Mouse (Mus musculus) spleen, adult 2 months (tissue): ENCODE data around the gene Tmem201. TPM values are rescaled to one million over a fixed set of nuclear protein-coding genes. Genes with fewer than 3 reads are reported as not detected.
A peak's percentile ranks its signal among the peaks of the same experiment; 100 is the strongest.

Experiments
- DNase-seq, 2 experiments: peaks; one replicate each; pipeline versions ENCODE4 v3.0.0 to v3.0.0-alpha.2; 2012 to 2021; ENCODE audit warnings: low spot score in 2 of 2, low read depth in 1 of 2
- H3K27ac ChIP-seq: fragments of 200-500 bp; 2 replicates; pipeline ENCODE4 v1.5.1; 2012; ENCODE audit warnings: low read length, inconsistent platforms; ENCODE audit not compliant: insufficient read depth
- H3K27me3 ChIP-seq: fragments of 200-500 bp; 2 replicates; pipeline ENCODE4 v1.6.1; 2012; ENCODE audit warnings: mild to moderate bottlenecking, moderate library complexity, low read length, inconsistent platforms; ENCODE audit not compliant: control insufficient read depth, insufficient read depth
- H3K36me3 ChIP-seq: fragments of 200-500 bp; 2 replicates; pipeline ENCODE4 v1.6.1; 2012; ENCODE audit warnings: mild to moderate bottlenecking, low read length, inconsistent platforms; ENCODE audit not compliant: control insufficient read depth, insufficient read depth
- H3K4me1 ChIP-seq: fragments of 200-500 bp; 2 replicates; pipeline ENCODE4 v1.6.1; 2011; ENCODE audit warnings: inconsistent platforms; ENCODE audit not compliant: control insufficient read depth, insufficient read depth, insufficient read length
- H3K4me3 ChIP-seq: fragments of 200-500 bp; 2 replicates; pipeline ENCODE4 v1.5.1; 2011; ENCODE audit warnings: mild to moderate bottlenecking, inconsistent platforms; ENCODE audit not compliant: insufficient read depth, insufficient read length; ENCODE audit errors: extremely low read depth
- CTCF ChIP-seq: fragments of 200-500 bp; IDR thresholded peaks from 2 replicates; pipeline ENCODE4 v1.5.1; 2011; ENCODE audit warnings: mild to moderate bottlenecking, inconsistent platforms; ENCODE audit not compliant: insufficient read depth, insufficient read length, insufficient replicate concordance; ENCODE audit errors: extremely low read depth
- POLR2A ChIP-seq: fragments of 200-500 bp; IDR thresholded peaks from 2 replicates; pipeline ENCODE4 v1.6.1; 2011; ENCODE audit warnings: low read depth, low read length, inconsistent platforms
- WGBS: fragments of 180-500 bp; shearing (Covaris S2); methylation state at CpG from one replicate; pipeline ENCODE4 v1.1.7; 2018; 5-methylcytosine and 5-hydroxymethylcytosine counted together
- polyA plus RNA-seq: library from polyadenylated mRNA; depleted of rRNA; stranded (reverse); fragments of >200 nt; gene quantifications from 2 replicates; pipeline ENCODE4 v1.2.3, GENCODE M21; 2012; rRNA removed

Gene Tmem201
- polyA plus RNA-seq, 1 experiment, result 24.3 TPM

DNA sequence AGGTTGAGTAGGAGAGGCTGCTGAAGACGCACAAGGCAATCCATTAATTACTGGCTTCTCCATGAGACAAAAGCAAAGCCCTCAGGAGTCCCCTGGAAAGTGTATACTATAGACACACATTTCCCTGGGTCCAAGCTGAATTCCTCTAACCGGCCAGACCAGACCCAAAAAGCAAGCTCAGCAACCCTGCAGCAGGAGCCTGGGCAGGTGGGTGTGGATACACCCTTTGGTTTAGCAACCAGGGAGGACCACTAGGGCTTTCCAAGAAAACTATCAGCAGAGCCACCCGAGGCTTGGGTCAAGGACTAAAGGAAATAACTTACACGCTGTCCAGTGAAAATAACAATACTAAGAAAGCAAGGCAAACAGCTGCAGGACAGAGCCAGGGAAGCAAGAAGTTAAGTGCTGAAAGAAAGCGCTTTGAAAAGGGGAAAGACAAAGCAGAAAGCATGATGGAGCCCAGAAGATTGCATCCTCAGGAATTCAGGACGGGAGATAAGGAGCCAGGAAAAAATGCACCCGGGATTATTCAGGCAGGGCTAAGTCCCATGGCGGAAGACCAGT is 62.9 kb downstream of the Tmem201 start:
- no peak overlapping the region for H3K27ac ChIP-seq
- TF ChIP-seq POLR2A, result no peak
- no peak for TF ChIP-seq CTCF
- no peak for DNase-seq
- H3K27me3 ChIP-seq, result no peaks in the 10 kb centered on the region
- H3K4me1 ChIP-seq, result no peaks in the 10 kb centered on the region; the same call in 1 of the 2 replicates
- 77% methylated on average over 8 of the region's 8 CpGs for WGBS
- H3K4me3 ChIP-seq, result no peak overlapping the region
- H3K36me3 ChIP-seq, result peaks cover 34% of the 10 kb centered on the region

DNA sequence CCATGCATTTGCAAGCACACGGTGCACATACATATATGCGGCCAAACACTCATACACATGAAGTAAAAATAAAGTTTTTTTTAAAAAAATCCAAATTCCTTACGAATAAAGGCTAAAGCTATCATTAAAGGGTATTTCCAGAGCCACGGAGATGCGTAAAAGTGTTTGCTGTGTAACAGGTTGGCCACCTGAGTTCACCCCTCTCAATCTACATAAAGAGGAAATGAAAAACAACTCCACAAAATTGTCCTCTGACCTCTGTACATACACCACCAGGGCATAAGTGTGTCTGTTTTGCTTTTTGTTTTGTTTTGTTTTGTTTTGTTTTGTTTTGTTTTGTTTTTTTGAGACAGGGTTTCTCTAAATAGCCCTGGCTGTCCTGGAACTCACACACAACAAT is 65.1 kb downstream of the Tmem201 start:
- DNase-seq, result no peak
- peaks cover 5% of the 10 kb centered on the region for H3K4me1 ChIP-seq
- WGBS, result 75% methylated on average over 5 of the region's 5 CpGs
- TF ChIP-seq CTCF, result no peak
- no peak for TF ChIP-seq POLR2A
- H3K27ac ChIP-seq, result 0 out of 2 replicates have a peak overlapping the region, but pooled peaks have one; percentile 15
- no peak overlapping the region for H3K4me3 ChIP-seq
- peaks cover 36% of the 10 kb centered on the region for H3K36me3 ChIP-seq
- H3K27me3 ChIP-seq, result no peaks in the 10 kb centered on the region

- peaks cover 35% of the 10 kb centered on the region for H3K36me3 ChIP-seq
- WGBS, result 95% methylated on average over 6 of the region's 6 CpGs
These were observed 66.7 kb downstream of the Tmem201 start for GRCm38 (mm10) chr4:149671175-149671574.

GRCm38 (mm10) chr4:149665692-149666090 is 72.2 kb downstream of the Tmem201 start:
- no peak for TF ChIP-seq CTCF
- no peak for TF ChIP-seq POLR2A
- 34% methylated on average over 6 of the region's 6 CpGs for WGBS
- no peak overlapping the region for H3K4me3 ChIP-seq
- peak overlapping the region; percentile 91 for H3K27ac ChIP-seq
- no peaks in the 10 kb centered on the region for H3K27me3 ChIP-seq
- DNase-seq, result no peak
- peaks cover 29% of the 10 kb centered on the region for H3K36me3 ChIP-seq
- H3K4me1 ChIP-seq, result peaks cover 34% of the 10 kb centered on the region; the same call in 1 of the 2 replicates

More at GRCm38 (mm10) chr4:149671175-149671574, 66.7 kb downstream of the Tmem201 start:
- peaks cover 11% of the 10 kb centered on the region for H3K4me1 ChIP-seq
- no peaks in the 10 kb centered on the region for H3K27me3 ChIP-seq
- no peak overlapping the region for H3K27ac ChIP-seq
- no peak overlapping the region for H3K4me3 ChIP-seq
- TF ChIP-seq POLR2A, result no peak
- TF ChIP-seq CTCF, result no peak
- DNase-seq, result no peak

Other genes with a start within 250 kb of the Tmem201 start
- 5.3 and 5.5 TPM in 2 replicates for gene Ctnnbip1, start 219.8 kb downstream of the Tmem201 start, polyA plus RNA-seq
- gene Clstn1, start 151.6 kb downstream of the Tmem201 start, polyA plus RNA-seq, result 13.4 and 17.2 TPM in 2 replicates
- 104 and 124 TPM in 2 replicates for gene Pik3cd, start 35.5 kb downstream of the Tmem201 start, polyA plus RNA-seq
- gene Slc25a33, start 36.2 kb upstream of the Tmem201 start, polyA plus RNA-seq, result 5.4 and 7.1 TPM in 2 replicates
- gene Spsb1, start 217.0 kb upstream of the Tmem201 start, polyA plus RNA-seq, result 5.9 and 8.1 TPM in 2 replicates